Mouse (Mus musculus) megakaryocyte, adult 5-6 weeks (primary cell): ENCODE measurements around the gene Olfr742. TPM values are rescaled to one million over a fixed set of nuclear protein-coding genes. Genes with fewer than 3 reads are reported as not detected.

ENCODE experiments used
- ATAC-seq: 2 replicates; pipeline ENCODE4 v1.8.0; 2016; ENCODE audit warnings: mild to moderate bottlenecking, inconsistent platforms; ENCODE audit not compliant: poor library complexity, severe bottlenecking
- total RNA-seq, 2 experiments: library from RNA; stranded (forward) in 1 of 2; stranded (reverse) in 1 of 2; fragments of 153-499, 151-499 nt in 1 of 2; fragments of 221-1000, 200-1000 nt in 1 of 2; gene quantifications; 2 replicates each; pipeline versions ENCODE4 v1.2.3 to v1.2.4; 2015 to 2017

Gene Olfr742
- total RNA-seq (2015) (not detected in 2 replicates), total RNA-seq (2017) (not detected in 2 replicates)

DNA sequence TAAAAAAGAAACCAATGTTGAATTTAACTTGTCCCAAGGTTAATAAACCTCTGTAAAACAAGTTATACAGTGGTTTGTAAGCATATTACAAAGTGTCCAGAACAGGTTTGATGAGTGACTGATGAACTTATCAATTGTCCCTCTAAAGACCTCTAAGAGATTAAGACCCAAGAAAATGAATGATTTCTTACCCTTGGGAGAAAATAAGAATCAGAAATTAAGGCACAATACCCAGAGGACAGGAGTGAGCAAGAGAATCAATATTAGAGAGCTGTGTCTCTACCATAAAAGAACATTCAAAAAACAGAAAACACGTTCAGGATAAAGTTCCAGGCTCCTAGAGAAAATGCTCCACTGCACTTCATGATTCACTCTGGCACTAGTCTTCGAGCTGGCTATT is at the start of gene Olfr742:
Gene Olfr742, plus strand, starts transcription at position 301 of the 400 bp plus-strand sequence.
- ATAC-seq, result no peak

DNA sequence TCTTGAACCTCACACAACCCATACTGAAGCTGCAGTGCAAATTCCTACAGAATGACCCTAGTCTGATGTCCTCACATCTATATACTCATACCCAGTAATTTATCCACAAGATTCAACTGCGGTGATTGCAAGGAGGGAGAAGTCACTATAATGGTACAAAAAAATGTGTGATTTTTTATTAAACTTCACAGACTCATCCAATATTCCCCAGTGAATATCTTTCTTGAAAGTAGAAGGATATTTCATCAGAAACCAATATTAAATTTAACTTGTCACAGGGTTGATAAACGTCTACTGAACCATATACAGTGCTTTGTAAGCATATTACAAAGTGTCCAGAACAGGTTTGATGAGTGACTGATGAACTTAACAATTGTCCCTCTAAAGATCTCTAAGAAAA is 31.0 kb upstream of the Olfr742 start, which contains the start of gene Olfr741:
Gene Olfr741, plus strand, starts transcription at position 301 of the 400 bp plus-strand sequence.
- ATAC-seq, result no peak

DNA sequence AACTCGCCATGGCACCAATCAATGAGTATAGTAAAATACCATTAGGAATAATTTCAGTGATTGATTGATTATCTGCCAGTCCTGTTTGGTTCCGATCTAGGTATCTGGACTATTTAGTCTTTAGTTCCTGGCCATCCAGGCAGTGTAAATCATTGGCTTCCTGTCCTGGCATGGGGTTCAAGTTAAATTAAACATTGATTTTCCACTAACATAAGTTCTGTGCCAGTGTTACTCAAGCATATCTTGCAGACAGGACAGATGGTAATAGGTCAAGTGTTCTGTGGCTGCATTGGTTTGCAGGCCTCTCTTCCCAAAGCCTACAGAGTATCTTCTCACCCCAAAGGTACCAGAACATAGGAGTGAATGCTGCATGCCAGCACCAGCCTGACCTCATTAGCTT is 25.0 kb upstream of the Olfr742 start:
- no peak for ATAC-seq

DNA sequence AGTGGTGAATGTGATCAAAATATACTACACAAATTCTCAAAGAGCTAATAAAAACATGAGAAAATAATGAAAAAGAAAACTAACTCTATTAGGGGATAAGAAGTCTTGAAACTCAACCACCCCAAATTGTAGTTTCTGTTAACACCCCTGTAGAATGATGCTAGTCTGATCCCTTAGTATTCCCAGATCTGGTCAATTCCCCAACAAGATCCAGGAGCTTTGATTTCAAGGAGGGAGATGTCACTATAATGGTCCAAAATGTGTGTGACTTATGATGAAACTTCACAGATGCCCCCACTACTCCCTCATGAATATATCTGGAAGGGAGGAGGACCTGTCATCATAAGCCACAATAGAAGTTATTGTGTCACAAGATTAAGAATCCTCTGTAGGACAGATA is 18.1 kb downstream of the Olfr742 start, which contains the start of gene Olfr743:
Gene Olfr743, plus strand, starts transcription at position 301 of the 400 bp plus-strand sequence.
- ATAC-seq, result no peak

DNA sequence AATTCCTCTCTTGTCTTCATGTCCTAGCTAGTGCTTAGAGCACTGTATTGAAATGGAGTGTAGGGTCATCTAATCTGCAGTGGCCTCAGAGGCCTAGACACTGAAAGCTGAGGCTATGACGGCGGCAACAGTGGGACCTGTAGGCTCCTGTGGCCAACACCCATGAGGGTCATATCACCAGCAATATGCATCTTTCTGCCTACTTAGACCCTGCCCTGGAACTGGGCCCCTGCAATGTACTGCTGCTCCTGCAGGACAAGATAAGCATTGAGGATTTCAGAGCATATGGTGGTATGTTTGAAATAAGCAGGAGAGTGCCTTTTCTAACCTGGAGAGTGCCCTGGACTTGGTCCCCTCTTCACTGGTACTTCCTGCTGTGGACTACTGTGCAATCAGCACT is 49.3 kb downstream of the Olfr742 start:
- ATAC-seq, result no peak

Other genes starting within 250 kb of the Olfr742 start
- gene Olfr732, start 219.4 kb upstream of the Olfr742 start, total RNA-seq (2015), result not detected in 2 replicates
- gene Olfr732, start 219.4 kb upstream of the Olfr742 start, total RNA-seq (2017), result not detected in 2 replicates
- not detected in 2 replicates for gene Olfr733, start 202.1 kb upstream of the Olfr742 start, total RNA-seq (2015)
- not detected in 2 replicates for gene Olfr733, start 202.1 kb upstream of the Olfr742 start, total RNA-seq (2017)
- gene Olfr734, start 176.8 kb upstream of the Olfr742 start, total RNA-seq (2015), result not detected in 2 replicates
- not detected in 2 replicates for gene Olfr734, start 176.8 kb upstream of the Olfr742 start, total RNA-seq (2017)
- not detected in 2 replicates for gene Olfr735, start 154.7 kb upstream of the Olfr742 start, total RNA-seq (2015)
- gene Olfr735, start 154.7 kb upstream of the Olfr742 start, total RNA-seq (2017), result not detected in 2 replicates
- gene Tlr11, start 145.7 kb upstream of the Olfr742 start, total RNA-seq (2015), result 0.45 and 1.3 TPM in 2 replicates
- 1.2 and 1.4 TPM in 2 replicates for gene Tlr11, start 145.7 kb upstream of the Olfr742 start, total RNA-seq (2017)
- gene Olfr736, start 122.4 kb upstream of the Olfr742 start, total RNA-seq (2015), result not detected in 2 replicates
- gene Olfr736, start 122.4 kb upstream of the Olfr742 start, total RNA-seq (2017), result not detected in 2 replicates
- gene Olfr738, start 96.0 kb upstream of the Olfr742 start, total RNA-seq (2015), result not detected in 2 replicates
- not detected in 2 replicates for gene Olfr738, start 96.0 kb upstream of the Olfr742 start, total RNA-seq (2017)
- gene Olfr739, start 85.0 kb upstream of the Olfr742 start, total RNA-seq (2015), result not detected in 2 replicates
- not detected in 2 replicates for gene Olfr739, start 85.0 kb upstream of the Olfr742 start, total RNA-seq (2017)
- not detected in 2 replicates for gene Olfr740, start 58.1 kb upstream of the Olfr742 start, total RNA-seq (2015)
- gene Olfr740, start 58.1 kb upstream of the Olfr742 start, total RNA-seq (2017), result not detected in 2 replicates
- gene Olfr741, start 30.9 kb upstream of the Olfr742 start, total RNA-seq (2015), result not detected in 2 replicates
- gene Olfr741, start 30.9 kb upstream of the Olfr742 start, total RNA-seq (2017), result not detected in 2 replicates
- gene Olfr743, start 18.2 kb downstream of the Olfr742 start, total RNA-seq (2015), result not detected in 2 replicates
- not detected in 2 replicates for gene Olfr743, start 18.2 kb downstream of the Olfr742 start, total RNA-seq (2017)
- gene Olfr744, start 111.3 kb downstream of the Olfr742 start, total RNA-seq (2015), result not detected in 2 replicates
- gene Olfr744, start 111.3 kb downstream of the Olfr742 start, total RNA-seq (2017), result not detected in 2 replicates
- not detected in 2 replicates for gene Olfr745, start 135.8 kb downstream of the Olfr742 start, total RNA-seq (2015)
- gene Olfr745, start 135.8 kb downstream of the Olfr742 start, total RNA-seq (2017), result not detected in 2 replicates
- gene Olfr746, start 143.5 kb downstream of the Olfr742 start, total RNA-seq (2015), result not detected in 2 replicates
- not detected in 2 replicates for gene Olfr746, start 143.5 kb downstream of the Olfr742 start, total RNA-seq (2017)
- not detected in 2 replicates for gene Olfr747, start 189.6 kb downstream of the Olfr742 start, total RNA-seq (2015)
- gene Olfr747, start 189.6 kb downstream of the Olfr742 start, total RNA-seq (2017), result not detected in 2 replicates
- gene Olfr748, start 203.8 kb downstream of the Olfr742 start, total RNA-seq (2015), result not detected in 2 replicates
- gene Olfr748, start 203.8 kb downstream of the Olfr742 start, total RNA-seq (2017), result not detected in 2 replicates
- not detected in 2 replicates for gene Olfr749, start 241.5 kb downstream of the Olfr742 start, total RNA-seq (2015)
- gene Olfr749, start 241.5 kb downstream of the Olfr742 start, total RNA-seq (2017), result not detected in 2 replicates